Mouse (Mus musculus) intestine, postnatal 0 days (tissue): ENCODE results near the gene Sgce. TPM values are rescaled to one million over a fixed set of nuclear protein-coding genes. Genes with fewer than 3 reads are reported as not detected.

Experiments
- ATAC-seq: fragments of 200-750 bp; cut with Nextera tagmentation; 2 replicates; pipeline ENCODE4 v1.8.0; 2017; ENCODE audit warnings: mild to moderate bottlenecking, moderate TSS enrichment, moderate library complexity
- H3K27ac ChIP-seq: fragments of 300-500 bp; sonication (generic); 2 replicates; pipeline ENCODE4 v1.5.1; 2014; ENCODE audit warnings: mild to moderate bottlenecking, low read depth, low read length, moderate library complexity
- H3K27me3 ChIP-seq: fragments of 300-500 bp; sonication (generic); replicated peaks from 2 replicates; pipeline ENCODE4 v1.6.1; 2014; ENCODE audit warnings: low read length, mixed read lengths; ENCODE audit not compliant: control insufficient read depth, insufficient read depth
- H3K36me3 ChIP-seq: fragments of 300-500 bp; sonication (generic); 2 replicates; pipeline ENCODE4 v1.6.1; 2014; ENCODE audit warnings: mild to moderate bottlenecking, moderate library complexity; ENCODE audit not compliant: control insufficient read depth, insufficient read depth
- H3K4me1 ChIP-seq: fragments of 300-500 bp; sonication (generic); replicated peaks from 2 replicates; pipeline ENCODE4 v1.6.1; 2014; ENCODE audit warnings: antibody characterized with exemption, low read length, mixed read lengths; ENCODE audit not compliant: control insufficient read depth, insufficient read depth
- H3K4me2 ChIP-seq: fragments of 300-500 bp; sonication (generic); replicated peaks from 2 replicates; pipeline ENCODE4 v1.6.1; 2014; ENCODE audit warnings: low read depth, mild to moderate bottlenecking, moderate library complexity
- H3K4me3 ChIP-seq: fragments of 300-500 bp; sonication (generic); 2 replicates; pipeline ENCODE4 v1.5.1; 2014; ENCODE audit warnings: low read depth, low read length
- H3K9ac ChIP-seq: fragments of 300-500 bp; sonication (generic); 2 replicates; pipeline ENCODE4 v1.6.1; 2014; ENCODE audit warnings: mild to moderate bottlenecking, low read depth, low read length
- H3K9me3 ChIP-seq: fragments of 300-500 bp; sonication (generic); 2 replicates; pipeline ENCODE4 v1.6.1; 2016; ENCODE audit warnings: mixed run types; ENCODE audit not compliant: control insufficient read depth
- CTCF ChIP-seq: sonication (generic); IDR thresholded peaks from 2 replicates; pipeline ENCODE4 v1.5.1; 2016; ENCODE audit warnings: low read depth, mild to moderate bottlenecking, control low read depth, antibody characterized with exemption, moderate library complexity
- WGBS: fragments of 180-500 bp; shearing (Covaris S2); extraction: QIAGEN DNeasy Blood & Tissue Kit; methylation state at CpG from one replicate; pipeline ENCODE4 v1.1.7; 2014; 5-methylcytosine and 5-hydroxymethylcytosine counted together
- polyA plus RNA-seq: library from polyadenylated mRNA; unstranded; fragments of >200 nt; fragmentation: Nextera tagmentation; extraction: Ambion mirVana; gene quantifications from 2 replicates; pipeline ENCODE4 v1.2.1, GENCODE M21; 2015

Gene Sgce
- polyA plus RNA-seq, 1 experiment from 2014 or later: 25.5 TPM

- no peak overlapping the region for H3K9ac ChIP-seq
- no peaks in the 10 kb centered on the region for H3K4me1 ChIP-seq
- WGBS: 80% methylated on average over 1 of the region's 1 CpGs
- no peak overlapping the region for H3K4me3 ChIP-seq
- no peaks in the 10 kb centered on the region for H3K9me3 ChIP-seq
- H3K36me3 ChIP-seq: no peaks in the 10 kb centered on the region
- no peaks in the 10 kb centered on the region for H3K27me3 ChIP-seq
- ATAC-seq: no peak
- no peak overlapping the region for H3K27ac ChIP-seq
- no peak for TF ChIP-seq CTCF
- H3K4me2 ChIP-seq: no peak overlapping the region
These were observed 38.0 kb downstream of the Sgce start for GRCm38 (mm10) chr6:4708971-4709370.

- no peaks in the 10 kb centered on the region for H3K4me1 ChIP-seq
- no peaks in the 10 kb centered on the region for H3K36me3 ChIP-seq
- WGBS: 75% methylated on average over 5 of the region's 5 CpGs
- no peaks in the 10 kb centered on the region for H3K27me3 ChIP-seq
- no peak overlapping the region for H3K27ac ChIP-seq
- no peak overlapping the region for H3K4me3 ChIP-seq
- H3K9ac ChIP-seq: no peak overlapping the region
- no peaks in the 10 kb centered on the region for H3K9me3 ChIP-seq
- ATAC-seq: no peak
- no peak overlapping the region for H3K4me2 ChIP-seq
- no peak for TF ChIP-seq CTCF
These were observed 40.6 kb downstream of the Sgce start for GRCm38 (mm10) chr6:4706415-4706814.

DNA sequence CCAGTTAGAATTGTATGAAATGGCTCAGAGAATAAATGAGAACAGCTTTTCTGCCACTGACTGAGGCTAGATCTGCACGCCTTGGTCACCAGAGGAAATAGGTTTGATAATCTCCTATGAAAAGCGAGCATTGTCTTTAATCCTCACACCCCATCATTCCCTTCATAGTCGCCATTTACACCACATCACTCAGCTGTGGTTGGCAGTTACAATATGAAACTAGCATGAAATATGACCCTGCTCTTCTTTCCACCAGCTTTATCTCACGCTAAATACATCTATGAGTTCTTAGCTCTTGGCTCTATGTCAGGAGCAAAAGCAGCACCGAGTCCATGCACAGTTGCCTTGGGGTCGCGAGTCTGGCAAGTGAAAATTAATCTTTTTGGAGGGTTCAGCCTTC lies 43.1 kb downstream of the Sgce start:
- Histone ChIP-seq H3K4me3 (no peak overlapping the region), H3K27ac (no peak overlapping the region), H3K27me3 (no peaks in the 10 kb centered on the region), H3K4me1 (no peaks in the 10 kb centered on the region), H3K4me2 (no peak overlapping the region), H3K9ac (no peak overlapping the region), H3K36me3 (no peaks in the 10 kb centered on the region), H3K9me3 (no peaks in the 10 kb centered on the region)
- no peak for ATAC-seq
- WGBS: 80% methylated on average over 7 of the region's 7 CpGs
- TF ChIP-seq CTCF: no peak

- Histone ChIP-seq H3K9me3 (no peaks in the 10 kb centered on the region), H3K27me3 (no peaks in the 10 kb centered on the region), H3K4me3 (no peak overlapping the region), H3K27ac (no peak overlapping the region), H3K4me2 (no peak overlapping the region), H3K9ac (no peak overlapping the region), H3K36me3 (no peaks in the 10 kb centered on the region), H3K4me1 (no peaks in the 10 kb centered on the region)
- no peak for TF ChIP-seq CTCF
- no peak for ATAC-seq
- 81% methylated on average over 8 of the region's 8 CpGs for WGBS
These were observed 45.4 kb downstream of the Sgce start for GRCm38 (mm10) chr6:4701641-4702040.

GRCm38 (mm10) chr6:4695778-4696177 lies 51.2 kb downstream of the Sgce start:
- Histone ChIP-seq H3K4me1 (no peaks in the 10 kb centered on the region), H3K27ac (no peak overlapping the region), H3K9ac (no peak overlapping the region), H3K27me3 (no peaks in the 10 kb centered on the region), H3K36me3 (no peaks in the 10 kb centered on the region), H3K4me2 (no peak overlapping the region), H3K9me3 (no peaks in the 10 kb centered on the region), H3K4me3 (no peak overlapping the region)
- no peak for TF ChIP-seq CTCF
- WGBS: 76% methylated on average over 3 of the region's 3 CpGs
- ATAC-seq: no peak

DNA sequence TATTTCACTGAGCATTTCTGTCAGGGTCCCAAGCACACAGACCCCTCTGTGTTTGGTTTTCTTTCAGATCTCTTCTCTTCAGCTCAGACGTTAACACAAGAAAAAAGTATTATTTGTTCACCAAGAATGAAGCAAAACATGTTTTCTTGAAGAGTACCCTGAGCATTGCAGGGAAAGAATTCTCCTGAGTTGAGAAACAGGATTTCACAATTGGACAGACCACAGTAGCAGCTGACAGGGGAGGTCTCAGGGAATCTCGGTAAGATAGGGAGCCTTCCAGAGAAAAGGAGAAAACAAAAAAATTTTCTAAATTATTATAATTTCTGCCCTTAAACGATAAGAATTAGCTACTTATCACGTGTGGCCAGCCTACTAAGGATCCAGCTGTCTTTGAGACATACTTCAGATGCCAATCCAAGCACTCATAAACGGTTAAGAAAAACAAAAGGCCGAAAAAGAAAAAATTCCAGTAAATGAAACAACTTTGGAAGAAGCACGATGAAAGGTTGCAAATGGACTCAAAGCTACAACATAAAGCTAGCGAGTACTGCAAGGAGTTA lies 52.3 kb downstream of the Sgce start:
- Histone ChIP-seq H3K27me3 (no peaks in the 10 kb centered on the region), H3K9ac (no peak overlapping the region), H3K9me3 (no peaks in the 10 kb centered on the region), H3K27ac (no peak overlapping the region), H3K4me3 (no peak overlapping the region), H3K36me3 (no peaks in the 10 kb centered on the region), H3K4me1 (no peaks in the 10 kb centered on the region), H3K4me2 (no peak overlapping the region)
- no peak for ATAC-seq
- 63% methylated on average over 8 of the region's 8 CpGs for WGBS
- TF ChIP-seq CTCF: no peak

DNA sequence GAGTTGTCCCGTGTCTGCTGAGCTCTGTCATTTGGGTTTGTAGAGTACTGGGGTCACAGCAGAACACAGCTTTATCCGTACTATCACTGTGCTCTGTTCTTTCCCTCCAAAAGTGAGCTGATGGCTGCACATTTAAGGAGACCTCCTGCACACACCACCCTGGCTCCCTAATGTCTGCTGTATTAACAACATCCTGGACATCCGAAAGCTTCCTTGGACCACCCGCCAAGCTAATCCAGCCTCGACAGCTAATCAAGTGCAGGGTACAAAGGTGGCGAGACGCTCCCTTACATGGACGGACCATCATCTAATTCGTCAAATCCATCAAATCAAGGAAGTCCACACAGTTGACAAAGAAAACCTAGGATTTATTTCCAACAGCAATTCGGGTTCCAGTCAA lies 53.5 kb downstream of the Sgce start:
- no peak for ATAC-seq
- no peaks in the 10 kb centered on the region for H3K9me3 ChIP-seq
- H3K27me3 ChIP-seq: no peaks in the 10 kb centered on the region
- H3K36me3 ChIP-seq: no peaks in the 10 kb centered on the region
- H3K4me2 ChIP-seq: no peak overlapping the region
- WGBS: 61% methylated on average over 10 of the region's 10 CpGs
- TF ChIP-seq CTCF: no peak
- H3K4me3 ChIP-seq: no peak overlapping the region
- no peaks in the 10 kb centered on the region for H3K4me1 ChIP-seq
- no peak overlapping the region for H3K9ac ChIP-seq
- no peak overlapping the region for H3K27ac ChIP-seq
